Mouse (Mus musculus) liver, embryonic 12.5 days (tissue): ENCODE results near the gene Gm49630. TPM values are rescaled to one million over a fixed set of nuclear protein-coding genes. Genes with fewer than 3 reads are reported as not detected.
"Not testable (repeated sequence)": the region's sequence is repeated elsewhere in the genome, so short reads cannot be mapped to it uniquely, and the experiment has no call there.

Experiments used
- ATAC-seq: fragments of 200-750 bp; cut with Nextera tagmentation; 2 replicates; pipeline ENCODE4 v1.8.0; 2017; ENCODE audit warnings: moderate number of reproducible peaks, mild to moderate bottlenecking, moderate library complexity
- H3K27ac ChIP-seq: fragments of 300-500 bp; sonication (generic); 2 replicates; pipeline ENCODE4 v1.5.1; 2016; ENCODE audit warnings: mild to moderate bottlenecking
- H3K27me3 ChIP-seq: fragments of 300-500 bp; sonication (generic); replicated peaks from 2 replicates; pipeline ENCODE4 v1.6.1; 2016; ENCODE audit warnings: mild to moderate bottlenecking, moderate library complexity
- H3K36me3 ChIP-seq: fragments of 300-500 bp; sonication (generic); 2 replicates; pipeline ENCODE4 v1.6.1; 2016; ENCODE audit warnings: mild to moderate bottlenecking, moderate library complexity
- H3K4me1 ChIP-seq: fragments of 300-500 bp; sonication (generic); 2 replicates; pipeline ENCODE4 v1.6.1; 2016
- H3K4me2 ChIP-seq: fragments of 300-500 bp; sonication (generic); 2 replicates; pipeline ENCODE4 v1.6.1; 2016; ENCODE audit warnings: mild to moderate bottlenecking, moderate library complexity
- H3K4me3 ChIP-seq: fragments of 300-500 bp; sonication (generic); 2 replicates; pipeline ENCODE4 v1.5.1; 2016; ENCODE audit warnings: mild to moderate bottlenecking, moderate library complexity
- H3K9ac ChIP-seq: fragments of 300-500 bp; sonication (generic); 2 replicates; pipeline ENCODE4 v1.6.1; 2016; ENCODE audit warnings: mild to moderate bottlenecking, moderate library complexity
- H3K9me3 ChIP-seq: fragments of 300-500 bp; sonication (generic); replicated peaks from 2 replicates; pipeline ENCODE4 v1.6.1; 2016; ENCODE audit warnings: mild to moderate bottlenecking, moderate library complexity
- WGBS: fragments of 180-500 bp; shearing (Covaris S2); methylation state at CpG from one replicate; pipeline ENCODE4 v1.1.7; 2016; ENCODE audit not compliant: insufficient replicate concordance; 5-methylcytosine and 5-hydroxymethylcytosine counted together
- polyA plus RNA-seq: library from polyadenylated mRNA; unstranded; fragments of >200 nt; fragmentation: Nextera tagmentation; extraction: Ambion mirVana; gene quantifications from 2 replicates; pipeline ENCODE4 v1.2.1, GENCODE M21; 2016

The Gm49630 gene
- polyA plus RNA-seq, 1 experiment from 2014 or later = not detected

DNA sequence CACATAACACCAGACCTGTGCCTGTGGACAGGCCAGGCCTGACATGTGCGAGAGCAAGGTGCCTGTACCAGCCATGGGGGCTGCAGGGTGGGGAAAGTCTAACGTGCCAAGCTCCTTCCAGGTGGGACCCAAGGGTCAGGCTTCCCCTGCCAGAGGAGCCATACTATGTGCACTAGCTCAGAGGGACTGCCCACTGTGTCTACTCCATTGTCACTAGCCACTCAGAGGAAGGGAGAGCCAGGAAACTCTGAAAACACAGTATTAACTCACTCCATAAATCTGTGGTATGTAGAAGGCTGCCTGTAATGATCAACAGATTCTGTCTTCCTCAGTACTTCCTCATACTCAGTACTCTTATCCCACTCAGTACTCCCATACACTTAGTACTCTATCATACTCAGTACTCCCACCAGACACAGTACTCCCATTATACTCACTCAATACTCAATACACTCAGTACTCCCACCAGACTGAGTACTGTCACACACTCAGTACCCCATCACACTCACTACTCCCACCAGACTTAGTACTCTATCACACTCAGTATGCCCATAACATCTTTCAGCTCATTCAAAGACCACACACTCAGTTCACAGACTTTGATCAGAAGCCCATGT, 16.7 kb upstream of the Gm49630 start:
- not testable (repeated sequence) for H3K27me3 ChIP-seq, H3K9me3 ChIP-seq, H3K27ac ChIP-seq, H3K36me3 ChIP-seq, H3K4me1 ChIP-seq, H3K4me3 ChIP-seq, ATAC-seq, H3K4me2 ChIP-seq, H3K9ac ChIP-seq
- WGBS = no CpG with 5 or more reads among the region's 2 CpGs

DNA sequence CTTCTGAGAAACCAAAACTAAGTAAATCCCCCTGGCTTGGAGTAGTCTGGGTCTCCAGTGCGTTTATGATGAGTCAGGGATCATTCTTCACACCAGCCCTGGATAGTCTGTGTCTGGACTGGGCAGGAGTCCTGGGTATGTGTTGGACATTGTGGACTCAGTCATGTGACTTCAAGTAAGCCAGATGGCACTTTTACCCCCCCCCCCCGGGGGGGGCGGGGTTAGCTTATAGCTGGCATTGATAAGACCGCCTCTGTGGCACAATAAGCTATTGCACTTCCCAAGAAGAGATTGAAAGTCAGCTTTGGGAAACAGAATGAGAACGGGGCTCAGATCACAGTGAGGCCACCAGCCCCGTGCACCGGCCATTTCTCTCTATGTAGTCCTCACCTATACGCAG, 14.2 kb upstream of the Gm49630 start:
- 58% methylated on average over 7 of the region's 8 CpGs for WGBS

DNA sequence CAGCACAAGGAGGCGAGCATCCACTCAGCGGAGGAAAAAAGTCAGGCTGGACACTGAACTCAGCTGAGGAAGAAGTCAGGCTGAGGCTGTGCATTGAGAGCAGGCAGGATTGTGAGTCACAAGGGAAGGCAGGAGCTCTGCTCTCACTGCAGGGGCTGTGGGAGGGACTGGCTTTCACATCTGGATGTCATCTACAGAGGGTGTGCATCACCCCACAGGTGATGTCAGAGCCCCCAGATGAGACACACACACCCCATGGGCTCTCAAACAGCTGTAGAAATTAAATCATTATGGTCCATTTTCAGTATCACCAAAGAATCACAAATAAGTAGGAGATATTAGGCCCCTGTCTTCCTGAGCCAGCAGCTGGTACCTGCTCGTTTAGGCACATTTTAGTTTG, 13.6 kb upstream of the Gm49630 start, which contains the start of gene Unc93a2:
Unc93a2 (minus strand) TSS at position 101 of the 400 bp plus-strand sequence.
- not testable (repeated sequence) for H3K9ac ChIP-seq, H3K27me3 ChIP-seq, H3K9me3 ChIP-seq, H3K4me2 ChIP-seq, ATAC-seq, H3K4me3 ChIP-seq, H3K4me1 ChIP-seq, H3K27ac ChIP-seq, H3K36me3 ChIP-seq
- 61% methylated on average over 3 of the region's 3 CpGs for WGBS

More for the DNA sequence above, 14.2 kb upstream of the Gm49630 start:
- not testable (repeated sequence) for H3K36me3 ChIP-seq, H3K9ac ChIP-seq, H3K4me3 ChIP-seq, H3K4me2 ChIP-seq, ATAC-seq, H3K27me3 ChIP-seq, H3K9me3 ChIP-seq, H3K27ac ChIP-seq, H3K4me1 ChIP-seq

DNA sequence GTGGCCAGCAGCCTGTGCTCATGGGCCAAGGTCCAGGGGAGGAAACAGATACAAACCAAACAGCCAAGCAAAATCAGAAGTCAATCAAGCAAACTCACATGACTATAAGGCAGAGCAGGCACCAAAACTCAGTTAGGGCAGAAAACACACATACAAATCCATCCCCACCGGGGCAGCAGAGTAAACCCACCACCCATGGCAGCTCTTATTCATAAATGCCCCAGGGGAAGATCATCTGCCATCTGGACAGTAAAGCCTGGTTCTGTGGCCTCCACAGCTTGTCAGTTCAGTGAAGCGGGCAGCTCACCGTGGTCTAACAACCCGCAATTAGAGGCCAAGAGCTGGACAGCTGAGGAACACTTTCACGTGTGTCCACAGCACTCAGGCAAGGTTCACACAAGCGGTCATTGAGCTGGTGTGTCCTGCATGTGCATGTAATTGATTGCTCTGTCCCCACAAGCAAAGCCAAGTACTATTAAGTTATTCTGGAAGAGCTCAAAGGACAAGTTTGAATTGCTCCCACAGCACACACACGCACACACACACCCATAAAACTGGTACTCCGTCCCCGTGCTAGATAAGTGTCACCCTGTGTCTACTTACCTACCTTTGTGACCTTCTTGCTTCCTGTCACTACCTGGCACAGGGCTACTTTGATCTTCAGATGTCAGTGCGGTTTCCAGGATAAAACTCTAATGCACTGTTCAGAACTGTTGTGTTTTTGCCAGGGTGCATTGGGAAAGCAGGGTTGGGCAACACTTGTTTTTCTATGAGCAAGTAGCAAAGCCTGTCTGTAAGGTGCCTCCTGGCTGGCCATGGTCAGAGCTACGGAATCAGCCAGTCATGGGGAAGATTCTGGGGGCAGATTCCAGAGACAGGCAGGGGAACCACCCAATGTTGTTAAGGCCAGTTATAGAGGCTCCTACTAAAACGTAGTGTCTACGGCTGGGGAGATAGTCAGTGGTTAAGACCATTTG, 11.7 kb upstream of the Gm49630 start:
- H3K9me3 ChIP-seq, H3K4me3 ChIP-seq, H3K27me3 ChIP-seq, H3K36me3 ChIP-seq, H3K9ac ChIP-seq, H3K27ac ChIP-seq, H3K4me1 ChIP-seq, H3K4me2 ChIP-seq: not testable (repeated sequence)
- peak; percentile 19; the same call in 1 of the 2 replicates for ATAC-seq
- WGBS = 68% methylated on average over 12 of the region's 13 CpGs

DNA sequence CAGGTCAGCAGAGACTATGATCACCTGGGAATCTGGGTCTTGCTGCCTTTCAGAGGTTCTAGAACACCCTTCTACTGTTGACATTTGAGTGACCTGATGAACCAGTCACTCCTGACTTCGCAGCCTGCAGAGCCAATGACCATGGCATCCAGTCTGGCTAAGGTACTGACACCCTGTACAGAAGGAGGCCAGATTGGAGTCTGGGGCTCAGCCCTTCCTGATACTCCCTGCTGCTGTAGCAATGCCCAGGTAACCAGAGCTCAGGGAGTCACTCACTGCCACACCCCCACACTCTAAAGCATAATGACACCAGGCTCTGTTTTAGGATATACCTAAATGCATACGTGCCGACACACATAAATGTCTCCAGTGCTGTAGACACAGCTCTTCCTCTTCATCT, 10.9 kb upstream of the Gm49630 start:
- ATAC-seq, H3K27ac ChIP-seq, H3K27me3 ChIP-seq, H3K36me3 ChIP-seq, H3K4me3 ChIP-seq, H3K9me3 ChIP-seq, H3K4me1 ChIP-seq, H3K9ac ChIP-seq, H3K4me2 ChIP-seq: not testable (repeated sequence)
- 45% methylated on average over 1 of the region's 3 CpGs for WGBS

DNA sequence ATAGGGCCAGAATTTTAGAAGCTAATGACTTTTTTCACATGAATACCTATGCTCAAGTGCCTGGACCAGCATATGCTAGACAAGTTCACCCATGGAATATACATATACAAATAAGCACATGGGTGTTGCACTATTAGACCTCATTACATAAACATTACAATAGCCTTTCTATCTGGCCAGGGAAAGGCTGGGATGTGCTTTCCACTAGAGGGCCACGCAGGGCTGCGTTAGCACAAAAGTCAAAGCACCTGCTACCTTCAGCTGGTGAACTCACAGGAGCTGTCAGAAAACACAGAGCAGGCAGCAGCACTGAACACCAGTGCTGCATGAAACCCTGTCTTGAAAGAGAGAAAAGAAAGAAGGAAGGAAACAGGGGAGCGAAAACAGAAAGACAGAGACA, 6.1 kb upstream of the Gm49630 start:
- ATAC-seq, H3K9me3 ChIP-seq: not testable (repeated sequence)

DNA sequence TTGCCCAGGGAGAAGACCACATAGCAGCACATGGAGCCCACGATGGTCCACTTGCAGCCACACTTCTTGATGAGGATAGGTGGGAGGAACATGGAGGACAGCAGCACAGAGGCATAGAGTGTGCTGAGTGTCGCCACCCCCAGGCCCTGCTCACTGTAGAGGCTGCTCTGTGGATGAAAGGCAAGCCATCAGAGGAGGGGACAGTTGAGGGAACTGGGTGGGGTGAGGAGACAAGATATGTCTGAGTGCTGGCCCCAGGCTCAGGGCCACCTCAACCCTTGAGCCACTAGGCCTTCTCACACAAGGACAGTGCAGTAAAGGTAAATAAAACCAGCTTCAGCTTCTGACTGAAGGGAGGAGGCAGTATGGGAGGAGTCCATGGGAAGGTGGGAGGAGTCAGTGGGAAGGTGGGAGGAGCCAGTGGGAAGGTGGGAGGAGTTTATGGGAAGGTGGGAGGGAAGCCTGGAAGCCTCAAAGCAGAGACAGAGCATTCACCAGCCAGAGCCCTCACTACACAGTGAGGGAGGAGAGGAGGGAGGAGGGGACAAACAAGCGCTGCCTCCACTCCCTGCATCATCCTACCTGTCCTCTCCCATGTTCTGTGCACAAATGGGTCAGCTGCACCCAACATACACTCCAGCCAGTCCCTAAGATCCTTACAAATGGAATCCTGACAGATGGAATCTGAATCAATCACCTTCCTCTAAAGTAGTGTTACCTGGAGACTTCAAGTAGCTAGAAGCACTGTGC, 5.3 kb upstream of the Gm49630 start:
- WGBS = 54% methylated on average over 1 of the region's 3 CpGs
- not testable (repeated sequence) for H3K4me2 ChIP-seq, H3K9me3 ChIP-seq, H3K9ac ChIP-seq, H3K27ac ChIP-seq, H3K36me3 ChIP-seq, H3K4me1 ChIP-seq, H3K27me3 ChIP-seq, H3K4me3 ChIP-seq
- ATAC-seq = peak; percentile 40; the same call in 1 of the 2 replicates

More for the DNA sequence above, 6.1 kb upstream of the Gm49630 start:
- H3K4me2 ChIP-seq, H3K4me3 ChIP-seq, H3K27ac ChIP-seq, H3K4me1 ChIP-seq, H3K27me3 ChIP-seq, H3K36me3 ChIP-seq, H3K9ac ChIP-seq: not testable (repeated sequence)
- WGBS = 24% methylated on average over 2 of the region's 3 CpGs

DNA sequence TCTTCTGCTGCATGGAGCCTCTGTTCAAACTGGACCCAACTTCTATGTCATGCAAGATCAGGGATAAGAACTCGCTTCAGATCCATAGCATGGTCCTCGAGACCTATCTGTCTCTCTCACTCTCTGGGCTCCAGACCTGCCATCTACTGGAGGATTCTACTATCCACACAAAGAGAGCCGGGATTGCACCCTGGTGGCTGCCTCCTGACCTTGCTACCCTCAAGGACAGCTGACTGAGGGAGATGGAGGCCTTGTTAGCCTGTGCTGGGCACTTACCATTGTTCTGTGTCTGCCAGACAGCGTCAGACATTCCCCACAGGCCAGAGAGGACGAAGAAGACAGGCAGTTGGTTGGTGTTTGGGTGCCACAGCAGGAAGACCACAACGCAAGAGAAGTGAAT, 2.4 kb downstream of the Gm49630 start:
- not testable (repeated sequence) for H3K9me3 ChIP-seq, ATAC-seq

DNA sequence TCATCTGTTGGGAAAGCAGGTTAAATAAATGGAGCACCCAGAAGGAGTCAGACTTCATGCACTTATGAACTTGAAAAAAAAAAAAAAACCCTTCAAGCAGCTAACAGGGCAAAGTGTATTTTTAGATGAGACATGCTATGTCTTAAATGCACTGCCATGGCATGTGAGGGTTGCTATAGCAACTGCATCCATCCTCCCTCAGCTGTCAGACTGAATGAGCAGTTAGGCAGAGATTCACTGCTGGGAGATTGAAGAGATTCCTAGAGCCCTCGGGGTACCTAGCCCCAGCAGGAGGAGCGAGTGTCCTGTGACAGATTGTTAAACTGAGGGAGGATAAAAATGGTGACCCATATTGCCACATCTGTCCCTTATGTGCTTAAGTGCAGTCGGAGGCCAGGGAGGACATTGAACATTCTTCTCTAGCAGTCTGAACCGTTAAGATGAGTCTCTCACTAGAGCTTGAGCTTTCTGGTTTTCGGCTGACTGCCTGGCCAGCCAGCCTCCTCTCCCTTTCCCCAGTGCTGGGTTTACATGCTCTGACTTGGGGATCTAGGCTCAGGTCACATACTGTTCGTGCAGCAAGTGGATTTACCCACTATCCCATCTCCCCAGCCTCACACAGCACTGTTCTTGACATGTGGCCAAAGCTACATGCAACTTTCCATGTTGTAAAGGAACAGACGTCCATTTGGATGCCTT, 5.0 kb downstream of the Gm49630 start:
- H3K27ac ChIP-seq, H3K9ac ChIP-seq, H3K36me3 ChIP-seq, H3K4me3 ChIP-seq, H3K4me1 ChIP-seq, H3K4me2 ChIP-seq, H3K27me3 ChIP-seq, ATAC-seq, H3K9me3 ChIP-seq: not testable (repeated sequence)
- 57% methylated on average over 5 of the region's 7 CpGs for WGBS

More for the DNA sequence above, 2.4 kb downstream of the Gm49630 start:
- not testable (repeated sequence) for H3K4me2 ChIP-seq, H3K4me1 ChIP-seq, H3K27me3 ChIP-seq, H3K36me3 ChIP-seq, H3K9ac ChIP-seq, H3K4me3 ChIP-seq, H3K27ac ChIP-seq
- WGBS = 39% methylated on average over 6 of the region's 6 CpGs

DNA sequence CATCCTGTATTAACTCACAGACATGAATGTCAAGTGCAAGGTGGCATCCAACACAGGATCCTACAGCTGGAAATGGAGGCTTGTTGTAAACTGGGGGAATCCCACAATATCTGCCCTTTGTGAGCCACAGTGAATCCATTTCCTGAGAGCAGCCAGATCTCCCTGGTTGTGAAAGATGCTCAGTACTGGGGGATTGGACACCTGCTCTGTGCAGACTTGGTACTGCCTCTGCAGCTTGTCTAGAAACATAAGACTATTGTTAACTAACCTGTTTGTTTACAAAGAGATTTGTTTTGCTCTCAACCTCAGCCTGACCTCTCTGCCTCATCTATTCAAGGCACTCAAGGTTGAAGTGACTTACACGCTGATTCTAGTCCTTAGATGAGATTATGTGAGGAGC, 5.5 kb downstream of the Gm49630 start:
- ATAC-seq, H3K36me3 ChIP-seq, H3K9me3 ChIP-seq, H3K4me3 ChIP-seq, H3K9ac ChIP-seq, H3K27ac ChIP-seq, H3K27me3 ChIP-seq, H3K4me2 ChIP-seq, H3K4me1 ChIP-seq: not testable (repeated sequence)
- WGBS = 17% methylated on average over 1 of the region's 1 CpGs

DNA sequence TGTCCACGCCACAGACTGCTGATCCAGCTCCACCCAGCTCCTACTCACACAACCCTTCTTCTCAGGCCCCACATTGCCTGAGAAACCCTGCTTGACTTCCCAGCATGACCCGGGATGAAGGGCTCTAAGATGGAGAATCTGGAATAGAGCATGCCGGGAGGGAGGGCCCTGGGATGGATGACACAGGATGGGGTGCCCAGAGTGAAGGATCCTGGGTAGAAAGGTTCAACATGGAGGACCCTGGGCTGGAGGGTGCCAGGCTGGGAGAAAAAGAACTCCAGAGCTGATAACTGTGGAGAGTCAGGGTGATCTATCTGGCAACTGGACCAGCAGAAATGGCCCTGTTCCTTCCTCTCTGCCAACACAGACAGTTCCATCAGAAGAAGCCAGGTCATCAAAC, 6.2 kb downstream of the Gm49630 start:
- not testable (repeated sequence) for H3K9ac ChIP-seq, H3K4me2 ChIP-seq, H3K36me3 ChIP-seq, H3K4me3 ChIP-seq, H3K4me1 ChIP-seq, H3K9me3 ChIP-seq, H3K27ac ChIP-seq, H3K27me3 ChIP-seq, ATAC-seq
- WGBS = 50% methylated on average over 1 of the region's 3 CpGs
